Mouse (Mus musculus) retina, embryonic 14.5 days (tissue): ENCODE measurements around the gene Sh3pxd2a.

Source experiments
- DNase-seq: peaks from one replicate; pipeline ENCODE4 v3.0.0-alpha.2; 2015; ENCODE audit warnings: low spot score

Gene Sh3pxd2a

GRCm38 (mm10) chr19:47464304-47465241 is at the start of gene Sh3pxd2a:
Gene Sh3pxd2a (minus strand): TSS chr19:47464401.
- peak; percentile 77 for DNase-seq

GRCm38 (mm10) chr19:47513618-47513897 is 49.4 kb upstream of the Sh3pxd2a start:
- DNase-seq: no peak

GRCm38 (mm10) chr19:47512794-47513617 is 48.8 kb upstream of the Sh3pxd2a start:
- no peak for DNase-seq

- no peak for DNase-seq
These were observed 47.8 kb upstream of the Sh3pxd2a start for GRCm38 (mm10) chr19:47511958-47512357.

GRCm38 (mm10) chr19:47511294-47511675 is 47.1 kb upstream of the Sh3pxd2a start:
- no peak for DNase-seq

- DNase-seq: peak; percentile 49
These were observed 46.5 kb upstream of the Sh3pxd2a start for GRCm38 (mm10) chr19:47510473-47511293.

GRCm38 (mm10) chr19:47510135-47510472 is 45.9 kb upstream of the Sh3pxd2a start:
- no peak for DNase-seq

GRCm38 (mm10) chr19:47508771-47509281 is 44.6 kb upstream of the Sh3pxd2a start:
- no peak for DNase-seq

GRCm38 (mm10) chr19:47508191-47508590 is 44.0 kb upstream of the Sh3pxd2a start:
- DNase-seq: no peak

- peak; percentile 80 for DNase-seq
These were observed 43.2 kb upstream of the Sh3pxd2a start for GRCm38 (mm10) chr19:47507128-47508121.

- DNase-seq: peak; percentile 84
These were observed 39.4 kb upstream of the Sh3pxd2a start for GRCm38 (mm10) chr19:47503625-47504024.

- DNase-seq: peak; percentile 76
These were observed 38.4 kb upstream of the Sh3pxd2a start for GRCm38 (mm10) chr19:47502563-47502962.

GRCm38 (mm10) chr19:47500389-47501011 is 36.3 kb upstream of the Sh3pxd2a start:
- DNase-seq: no peak

- no peak for DNase-seq
These were observed 35.6 kb upstream of the Sh3pxd2a start for GRCm38 (mm10) chr19:47499841-47500240.

- no peak for DNase-seq
These were observed 34.7 kb upstream of the Sh3pxd2a start for GRCm38 (mm10) chr19:47498942-47499341.

GRCm38 (mm10) chr19:47497736-47498135 is 33.5 kb upstream of the Sh3pxd2a start:
- no peak for DNase-seq

GRCm38 (mm10) chr19:47497313-47497712 is 33.1 kb upstream of the Sh3pxd2a start:
- DNase-seq: no peak

- peak; percentile 77 for DNase-seq
These were observed 29.1 kb upstream of the Sh3pxd2a start for GRCm38 (mm10) chr19:47493017-47493997.

GRCm38 (mm10) chr19:47492422-47492821 is 28.2 kb upstream of the Sh3pxd2a start:
- peak; percentile 55 for DNase-seq
